Mouse (Mus musculus): Measurements from ENCODE around the gene Gabbr2. TPM values are rescaled to one million over a fixed set of nuclear protein-coding genes. Genes with fewer than 3 reads are reported as not detected.

The Gabbr2 gene
- total RNA-seq, 4 experiments from 2014 or later, result 0.05 to 0.17 TPM; not detected in 2

GRCm38 (mm10) chr4:46988824-46989223, 2.8 kb downstream of the Gabbr2 start:
- DNase-seq (ENCODE audit: low spot score in 2 of 2), result no peak

- no peak for DNase-seq (ENCODE audit: low spot score in 2 of 2)
Observed at GRCm38 (mm10) chr4:46988257-46988656, 3.4 kb downstream of the Gabbr2 start.

GRCm38 (mm10) chr4:46987809-46988208, 3.9 kb downstream of the Gabbr2 start:
- DNase-seq (ENCODE audit: low spot score in 2 of 2), result no peak

- DNase-seq (ENCODE audit: low spot score in 2 of 2), result no peak
Observed at GRCm38 (mm10) chr4:46986054-46986453, 5.6 kb downstream of the Gabbr2 start.

- no peak for DNase-seq (ENCODE audit: low spot score in 2 of 2)
Observed at GRCm38 (mm10) chr4:46982912-46983311, 8.8 kb downstream of the Gabbr2 start.

GRCm38 (mm10) chr4:46982094-46982493, 9.6 kb downstream of the Gabbr2 start:
- no peak for DNase-seq (ENCODE audit: low spot score in 2 of 2)

GRCm38 (mm10) chr4:46978371-46978770, 13.3 kb downstream of the Gabbr2 start:
- DNase-seq (ENCODE audit: low spot score in 2 of 2), result no peak

DNA sequence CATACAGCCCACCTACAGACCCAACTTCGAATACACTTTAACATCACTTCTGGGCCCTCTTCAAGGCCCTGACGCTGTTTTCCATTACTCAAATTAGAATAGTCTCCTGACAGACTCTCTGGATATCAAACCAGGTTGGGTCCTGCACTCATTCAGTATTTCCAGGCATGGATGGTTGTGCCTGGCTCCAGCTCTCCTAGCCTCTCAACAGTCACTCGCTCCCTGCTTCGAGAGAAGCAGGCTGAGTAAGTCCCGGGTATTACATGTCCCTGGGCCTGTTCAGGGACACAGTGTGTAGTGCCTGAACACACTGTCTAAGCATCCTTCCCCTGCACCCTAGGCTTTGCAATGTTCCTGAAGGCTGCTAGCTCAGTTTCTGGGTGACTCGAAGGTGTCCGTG, 14.5 kb downstream of the Gabbr2 start:
- no peak for DNase-seq (ENCODE audit: low spot score in 2 of 2)

DNA sequence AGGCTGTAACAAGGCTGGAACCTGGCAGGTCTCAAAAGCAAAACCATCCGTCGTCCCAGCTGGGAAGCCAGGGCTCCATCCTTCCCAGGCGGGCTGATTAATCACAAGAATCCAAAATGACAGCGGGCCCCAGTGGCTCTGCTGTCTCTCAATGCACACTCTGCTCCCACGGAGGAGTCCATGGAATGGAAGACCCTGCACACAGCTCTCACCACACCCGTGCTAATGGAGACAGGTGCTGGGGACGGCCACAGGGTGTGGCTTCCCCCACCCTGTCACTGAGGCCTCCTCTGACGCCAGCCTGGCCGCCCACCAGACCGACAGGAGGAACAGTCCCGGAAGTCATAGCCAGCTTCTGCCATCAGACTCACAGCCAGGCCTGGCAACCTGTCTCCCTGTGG, 15.0 kb downstream of the Gabbr2 start:
- DNase-seq (ENCODE audit: low spot score in 2 of 2), result no peak

DNA sequence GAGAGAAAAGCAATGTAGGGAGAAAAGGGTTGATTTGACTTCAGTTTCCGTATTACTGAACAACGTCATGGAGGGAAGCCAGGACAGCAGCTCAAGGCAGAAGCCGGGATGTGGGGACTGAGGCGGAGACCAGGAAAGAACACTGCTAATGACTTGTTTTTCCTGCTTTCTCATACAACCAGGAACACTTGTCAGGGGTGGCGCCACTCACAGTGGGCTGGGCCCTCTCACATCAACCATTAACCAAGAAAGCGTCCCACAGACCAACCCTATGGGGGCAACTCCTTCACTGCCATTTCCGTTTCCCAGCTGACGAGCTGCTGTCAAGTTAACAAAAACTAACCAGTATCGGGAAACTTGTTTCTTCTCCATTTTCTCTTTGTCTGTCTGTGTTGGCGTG, 18.4 kb downstream of the Gabbr2 start:
- no peak for DNase-seq (ENCODE audit: low spot score in 2 of 2)

GRCm38 (mm10) chr4:46967981-46968380, 23.7 kb downstream of the Gabbr2 start:
- no peak for DNase-seq (ENCODE audit: low spot score in 2 of 2)

DNA sequence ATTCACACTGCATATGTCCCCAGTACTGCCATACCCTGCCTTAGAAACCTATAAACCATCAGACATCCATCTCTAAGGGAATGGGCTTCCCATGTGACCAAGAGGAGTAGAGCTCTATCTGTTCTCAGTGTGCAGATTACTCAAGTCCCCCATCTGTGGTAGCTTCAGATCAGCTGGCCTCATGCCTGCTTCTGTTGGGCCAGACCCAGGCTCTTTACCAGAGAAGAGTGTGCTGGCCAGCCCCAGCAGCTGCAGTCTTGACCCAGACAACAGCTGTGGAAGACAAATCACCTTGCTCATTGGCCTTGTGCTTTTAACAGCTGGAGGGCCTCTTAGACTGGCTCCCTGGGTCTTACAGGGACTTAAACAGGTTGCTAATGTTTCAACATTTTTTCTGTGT, 25.1 kb downstream of the Gabbr2 start:
- no peak for DNase-seq (ENCODE audit: low spot score in 2 of 2)

DNA sequence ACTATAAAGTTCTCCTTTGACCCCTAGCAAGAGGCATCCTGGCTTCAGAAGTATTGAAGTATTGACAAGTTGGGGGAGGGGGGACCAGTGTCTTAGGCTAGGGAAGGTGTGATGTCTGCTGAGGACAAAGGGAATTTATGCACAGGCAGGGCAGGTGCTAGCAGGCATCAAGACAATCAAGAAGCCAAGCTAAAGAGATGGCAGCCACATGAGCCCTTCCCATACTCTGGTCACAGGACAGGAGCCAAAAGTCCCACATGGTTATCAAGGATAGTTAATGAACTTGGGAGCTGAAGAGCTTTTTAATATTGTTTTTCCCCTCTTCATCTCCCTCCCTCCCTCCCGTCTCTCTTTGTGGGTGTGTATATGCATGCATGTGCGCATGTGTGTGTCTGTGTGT, 30.3 kb downstream of the Gabbr2 start:
- no peak for DNase-seq (ENCODE audit: low spot score in 2 of 2)

DNA sequence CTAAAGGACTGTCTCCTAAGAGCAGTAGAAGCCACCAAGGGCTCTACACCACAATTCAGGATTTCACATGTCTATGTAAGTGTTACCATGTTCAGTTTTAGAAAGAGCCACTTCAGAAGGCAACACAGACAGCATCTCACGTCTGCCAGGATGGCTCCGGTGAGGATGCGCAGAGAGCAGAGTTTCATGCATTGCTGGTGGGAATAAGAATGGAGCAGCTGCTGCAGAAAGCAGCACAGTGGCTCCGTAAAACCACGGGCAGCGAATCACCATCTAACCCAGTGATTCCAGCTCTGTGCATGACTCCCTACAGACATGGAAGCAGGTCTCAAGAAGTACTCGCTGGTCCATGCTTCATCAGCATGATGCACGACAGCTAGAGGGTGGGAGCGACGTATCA, 31.5 kb downstream of the Gabbr2 start:
- DNase-seq (ENCODE audit: low spot score in 2 of 2), result no peak

- no peak for DNase-seq (ENCODE audit: low spot score in 2 of 2)
Observed at GRCm38 (mm10) chr4:46959776-46960175, 31.9 kb downstream of the Gabbr2 start.

GRCm38 (mm10) chr4:46957955-46958354, 33.7 kb downstream of the Gabbr2 start:
- DNase-seq (ENCODE audit: low spot score in 2 of 2), result no peak

GRCm38 (mm10) chr4:46956966-46957365, 34.7 kb downstream of the Gabbr2 start:
- DNase-seq (ENCODE audit: low spot score in 2 of 2), result no peak

GRCm38 (mm10) chr4:46953021-46953420, 38.7 kb downstream of the Gabbr2 start:
- no peak for DNase-seq (ENCODE audit: low spot score in 2 of 2)

DNA sequence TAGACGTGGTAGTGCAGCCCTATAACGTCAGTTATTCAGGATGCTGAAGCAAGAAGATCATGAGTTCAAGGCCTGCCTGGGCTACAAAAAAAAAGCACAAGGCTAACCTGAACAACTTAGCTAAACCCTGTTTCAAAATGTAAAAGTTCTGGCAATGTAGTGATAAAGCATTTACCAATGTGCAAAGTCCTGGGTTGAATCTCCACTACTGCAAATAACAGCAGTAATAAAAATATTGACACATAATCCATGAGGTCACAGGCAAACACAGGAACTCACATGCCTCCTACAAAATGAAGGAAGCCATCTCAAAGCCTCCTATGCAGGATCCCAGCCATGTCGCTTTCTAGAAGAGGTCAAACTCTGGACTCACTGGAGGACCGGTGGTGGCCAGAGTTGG, 39.1 kb downstream of the Gabbr2 start:
- DNase-seq (ENCODE audit: low spot score in 2 of 2), result no peak

- no peak for DNase-seq (ENCODE audit: low spot score in 2 of 2)
Observed at GRCm38 (mm10) chr4:46934291-46934690, 57.4 kb downstream of the Gabbr2 start.

DNA sequence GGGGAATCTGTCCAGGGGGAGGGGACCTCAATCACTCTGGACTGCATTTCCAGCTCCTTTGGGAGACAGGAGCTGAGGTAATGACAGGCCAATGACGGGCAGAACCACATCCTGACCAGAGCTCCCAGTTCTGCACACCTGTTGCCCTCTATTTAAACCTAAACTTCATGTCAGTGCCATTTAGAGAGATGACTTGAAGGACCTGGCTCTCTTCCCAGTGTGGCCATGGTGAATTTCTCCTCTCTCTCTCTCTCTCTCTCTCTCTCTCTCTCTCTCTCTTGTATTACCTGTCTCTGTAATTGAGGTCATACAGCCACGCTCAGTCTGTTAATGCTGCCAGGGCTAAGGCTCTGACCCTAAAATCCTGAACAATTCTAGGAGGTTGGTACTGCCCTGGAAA, 58.1 kb downstream of the Gabbr2 start:
- DNase-seq (ENCODE audit: low spot score in 2 of 2), result no peak

DNA sequence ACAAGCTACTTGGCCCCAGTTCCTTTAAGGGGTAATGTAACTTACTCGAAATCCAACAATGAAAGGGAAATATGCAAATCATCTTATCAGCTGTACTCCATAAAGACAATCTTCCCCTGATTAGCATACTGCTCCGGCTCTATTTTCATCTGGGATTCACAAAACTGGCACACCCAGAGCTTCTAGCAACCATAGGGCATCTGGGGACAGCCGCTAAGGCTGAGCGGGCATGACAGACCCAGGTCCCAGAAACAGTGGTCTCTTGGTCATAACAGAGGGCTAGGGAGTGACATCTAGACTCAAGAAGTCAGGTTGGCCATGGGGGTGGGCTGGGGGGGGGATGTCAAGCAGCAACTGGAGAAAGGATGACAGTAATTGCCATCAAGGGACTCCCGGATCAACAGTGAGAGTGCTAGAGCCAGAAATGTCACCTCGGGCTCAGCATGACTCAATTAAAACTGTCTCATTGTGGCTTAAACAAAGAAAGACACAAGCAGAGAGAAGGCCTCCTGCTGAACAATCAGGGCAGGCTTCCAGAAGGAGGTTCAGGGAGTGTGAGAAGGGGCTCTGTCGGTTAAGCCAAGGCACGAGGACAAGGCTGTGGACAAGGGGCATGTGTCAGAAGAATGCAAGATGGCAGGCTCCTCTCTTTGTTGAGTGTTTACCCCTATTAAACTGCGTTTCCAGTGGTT, 59.8 kb downstream of the Gabbr2 start:
- no peak for DNase-seq (ENCODE audit: low spot score in 2 of 2)

DNA sequence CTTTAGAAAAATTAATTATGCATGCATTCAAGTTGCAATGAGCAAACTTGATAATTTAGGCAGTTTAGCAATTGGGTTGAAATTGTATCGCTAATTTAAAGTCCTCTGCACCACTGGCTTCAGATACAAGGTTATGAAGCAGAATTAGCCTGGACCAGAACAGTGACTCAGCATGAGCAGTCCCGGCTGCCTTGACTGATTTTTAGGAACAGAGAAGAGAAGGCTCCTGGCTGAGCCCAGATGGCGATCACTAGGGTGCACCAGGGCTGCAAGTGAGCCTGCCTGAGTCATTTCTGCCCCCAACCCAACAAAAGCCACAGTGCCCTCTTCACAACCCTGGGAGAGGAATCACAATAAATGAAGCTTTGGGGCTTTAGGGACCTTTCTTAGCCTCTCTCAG, 63.6 kb downstream of the Gabbr2 start:
- DNase-seq (ENCODE audit: low spot score in 2 of 2), result no peak

GRCm38 (mm10) chr4:46919144-46919543, 72.5 kb downstream of the Gabbr2 start:
- DNase-seq (ENCODE audit: low spot score in 2 of 2), result no peak

All from gastrocnemius, adult 8-10 months (tissue).